Mouse (Mus musculus): ENCODE results near the gene Ttll5.

Ttll5 gene

GRCm38 (mm10) chr12:85848164-85848958, 23.9 kb downstream of the Ttll5 start:
- DNase-seq: no peak

- DNase-seq: no peak
Measured at GRCm38 (mm10) chr12:85850661-85851060, 26.2 kb downstream of the Ttll5 start.

- no peak for DNase-seq
Measured at GRCm38 (mm10) chr12:85853836-85854235, 29.4 kb downstream of the Ttll5 start.

DNA sequence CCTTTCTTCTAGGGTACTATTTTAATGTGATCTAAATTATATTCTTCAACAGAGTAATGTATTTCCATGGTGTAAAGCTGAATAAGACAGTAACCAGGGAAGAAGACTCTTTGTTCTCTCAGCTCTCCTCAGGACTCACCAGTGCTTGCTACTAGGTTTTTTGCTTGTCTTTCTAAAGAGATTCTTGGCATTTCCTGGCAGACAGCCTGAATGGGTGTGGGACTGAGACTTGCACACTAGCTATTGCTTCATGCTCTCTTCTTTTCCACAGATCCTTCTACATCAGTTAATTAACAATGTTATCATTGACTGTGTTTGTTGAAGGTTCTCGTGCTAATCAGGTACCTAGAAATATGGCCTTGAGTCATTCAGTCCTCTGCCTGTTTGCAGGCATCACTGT, 29.8 kb downstream of the Ttll5 start:
- DNase-seq: no peak

DNA sequence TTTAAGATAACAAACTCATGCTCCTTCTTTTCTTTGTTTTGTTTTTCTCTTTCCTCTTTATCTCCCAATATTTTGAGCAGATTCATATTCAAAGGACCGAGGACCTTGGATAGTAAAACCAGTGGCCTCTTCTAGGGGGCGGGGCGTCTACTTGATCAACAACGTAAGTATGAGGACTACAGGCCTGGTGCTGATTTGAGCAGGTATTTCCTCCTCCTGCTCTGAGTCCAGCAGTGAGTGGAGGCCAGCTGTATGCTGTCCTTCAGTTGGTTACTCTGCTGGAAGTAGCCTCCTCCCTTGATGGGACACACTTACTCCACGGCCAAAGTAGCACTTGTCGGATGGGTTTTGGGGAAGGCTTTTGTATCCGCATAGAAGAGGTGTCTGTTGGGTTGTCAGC, 32.8 kb downstream of the Ttll5 start:
- no peak for DNase-seq

GRCm38 (mm10) chr12:85859111-85859510, 34.7 kb downstream of the Ttll5 start:
- no peak for DNase-seq

DNA sequence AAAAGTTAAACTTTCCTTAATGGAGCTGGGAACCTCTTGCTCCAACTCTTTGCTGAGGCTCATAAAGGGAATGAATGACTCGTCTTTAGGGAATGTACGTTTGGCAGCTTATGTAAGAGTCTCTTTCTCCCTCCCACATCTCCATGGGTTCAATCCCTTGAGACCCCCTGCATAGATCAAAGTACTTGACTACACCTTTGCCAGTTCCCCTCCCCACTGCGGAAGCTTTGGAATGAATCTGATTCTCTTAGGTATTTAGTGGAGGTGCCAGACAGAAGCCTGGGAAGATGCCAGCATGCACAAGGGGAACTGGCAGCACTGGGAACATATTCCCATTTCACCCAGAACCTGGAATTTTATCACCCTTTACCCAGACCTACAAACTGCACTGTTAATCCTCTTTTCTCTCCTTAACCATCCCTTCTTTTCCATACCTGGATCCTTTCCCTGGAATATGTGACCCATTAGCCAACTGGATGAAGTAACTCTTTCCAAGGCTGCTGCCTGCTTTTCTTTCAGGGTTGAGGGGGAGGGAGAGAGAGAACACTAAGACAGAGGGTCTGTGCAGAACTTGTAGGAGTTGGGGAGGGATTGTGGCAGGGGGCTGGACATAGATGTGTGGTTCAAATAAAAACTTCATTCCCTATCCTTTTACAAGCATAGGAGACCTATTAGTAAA, 35.2 kb downstream of the Ttll5 start:
- DNase-seq: peak; percentile 15

GRCm38 (mm10) chr12:85862514-85862913, 38.1 kb downstream of the Ttll5 start:
- peak; percentile 6 for DNase-seq

DNA sequence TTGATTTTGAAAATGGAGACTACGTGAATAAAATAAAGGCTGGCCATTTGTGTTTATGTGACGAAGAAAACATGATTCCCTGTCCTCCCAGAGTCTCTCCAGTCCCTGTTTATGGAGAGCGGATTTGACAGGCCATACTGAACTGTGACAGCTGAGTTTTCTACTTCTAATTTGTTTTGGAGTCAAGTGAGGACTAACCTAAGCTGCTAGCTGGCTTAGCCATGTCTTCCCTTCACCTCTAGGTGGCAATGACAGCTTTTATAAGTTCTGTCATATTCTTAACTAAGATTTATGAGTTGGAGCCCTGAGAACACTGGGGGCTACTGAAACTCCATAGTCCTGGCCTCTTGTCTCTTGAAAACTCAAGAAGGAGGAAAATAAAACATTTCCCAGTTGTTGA, 41.1 kb downstream of the Ttll5 start:
- no peak for DNase-seq

DNA sequence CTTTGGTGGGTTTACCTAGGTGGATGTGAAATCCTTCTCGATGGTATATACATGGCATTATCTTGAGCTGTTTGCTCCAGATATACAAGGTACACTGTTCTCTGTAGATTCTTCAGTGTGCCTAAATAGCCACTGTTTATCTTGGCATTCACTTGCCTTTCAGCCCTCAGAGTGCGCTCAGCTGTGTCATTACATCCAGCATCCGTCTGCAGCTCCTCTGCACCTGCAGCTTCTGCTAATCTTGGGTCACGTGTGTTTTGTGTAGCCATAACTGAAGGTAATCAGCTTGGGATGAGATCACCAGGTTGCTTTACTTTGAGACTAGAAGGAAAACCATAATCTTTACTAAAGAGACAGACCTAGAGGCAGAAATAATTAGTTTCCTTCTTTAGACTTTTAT, 42.2 kb downstream of the Ttll5 start:
- DNase-seq: no peak

DNA sequence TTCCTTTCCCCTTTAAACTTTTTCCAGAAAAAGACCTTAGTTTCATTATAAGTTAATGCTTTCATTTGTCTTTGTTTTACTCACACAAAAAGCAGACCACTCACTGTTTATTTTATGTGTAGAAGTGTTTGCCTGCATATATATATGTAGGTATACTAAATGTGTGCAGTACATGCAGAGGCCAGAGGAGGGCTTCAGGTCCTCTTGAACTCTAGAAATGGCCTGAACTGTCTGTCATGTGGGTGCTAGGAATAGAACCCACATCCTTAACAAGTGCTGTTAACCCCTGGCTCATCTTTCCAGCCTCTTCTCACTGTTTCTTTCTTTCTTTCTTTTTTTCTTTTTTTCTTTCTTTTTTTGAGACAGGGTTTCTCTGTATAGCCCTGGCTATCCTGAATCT, 42.7 kb downstream of the Ttll5 start:
- DNase-seq: no peak

DNA sequence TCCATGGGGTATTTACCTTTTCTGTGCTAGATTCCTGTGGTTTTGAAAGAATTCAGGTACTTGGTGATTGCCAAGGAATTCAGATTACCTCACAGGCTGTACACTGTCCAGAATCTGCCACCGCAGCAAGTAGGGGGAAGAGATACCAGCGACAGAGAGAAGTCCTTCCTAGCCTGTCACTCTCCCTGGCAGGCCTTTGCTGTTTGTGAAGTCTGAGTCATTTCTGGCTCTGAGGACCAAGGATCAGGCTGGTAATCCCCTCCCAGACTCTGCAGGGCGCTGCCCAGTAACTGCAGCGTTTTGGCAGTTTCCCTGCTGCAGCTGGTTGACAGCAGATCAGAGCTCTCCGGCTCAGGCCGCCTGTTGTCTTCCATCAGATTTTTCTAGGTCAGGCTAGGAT, 45.0 kb downstream of the Ttll5 start:
- peak; percentile 17 for DNase-seq

DNA sequence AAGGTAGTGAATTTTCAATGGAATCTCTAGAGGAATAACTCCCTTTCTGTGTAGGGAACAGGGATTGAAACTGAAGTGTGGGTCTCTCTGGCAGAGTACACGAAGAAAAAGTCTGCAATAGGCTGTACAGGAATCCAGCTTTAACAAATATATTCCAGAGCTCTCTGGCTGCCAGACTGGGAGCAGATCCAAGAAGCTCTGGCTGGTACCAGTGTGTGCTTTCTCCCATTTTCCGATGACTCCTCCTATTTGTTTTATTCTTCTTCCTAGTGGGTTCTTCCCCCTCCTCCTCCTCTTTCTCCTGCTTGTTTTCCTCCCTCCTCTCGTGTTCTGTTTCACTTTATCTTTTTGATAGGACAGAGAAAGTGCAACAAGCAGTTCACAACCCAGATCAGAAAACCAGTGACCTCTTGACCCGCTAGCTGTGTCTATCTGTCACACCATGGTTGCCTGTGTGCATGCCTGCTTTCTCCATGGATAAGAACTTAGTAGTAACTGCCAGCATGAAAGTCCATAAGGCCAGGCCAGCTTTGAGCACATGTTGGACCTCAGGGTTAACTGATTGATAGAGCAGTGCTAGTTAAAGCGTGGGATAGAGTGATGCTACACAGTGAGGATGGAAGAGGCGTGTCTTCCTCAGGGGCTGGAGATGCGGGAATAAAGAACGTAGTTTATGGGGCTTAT, 55.3 kb downstream of the Ttll5 start:
- DNase-seq: peak; percentile 60

DNA sequence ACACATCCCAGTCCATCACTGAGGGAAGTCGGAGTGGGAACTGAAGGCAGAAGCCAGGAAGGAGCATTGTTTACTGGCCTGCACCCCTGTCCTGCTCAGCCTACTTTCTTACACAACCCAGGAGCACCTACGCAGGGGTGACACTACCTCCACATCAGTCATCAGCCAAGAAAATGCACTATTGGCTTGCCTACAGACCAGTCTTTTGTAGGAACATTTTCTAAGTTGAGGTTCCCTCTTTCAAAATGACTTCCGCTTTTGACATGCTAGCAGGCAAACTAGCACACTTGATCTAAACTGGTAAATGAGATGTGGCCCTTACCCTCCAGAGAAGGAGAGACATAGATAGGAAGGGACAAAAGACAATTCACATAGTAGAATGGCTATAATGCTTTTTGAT, 60.6 kb downstream of the Ttll5 start:
- DNase-seq: no peak

DNA sequence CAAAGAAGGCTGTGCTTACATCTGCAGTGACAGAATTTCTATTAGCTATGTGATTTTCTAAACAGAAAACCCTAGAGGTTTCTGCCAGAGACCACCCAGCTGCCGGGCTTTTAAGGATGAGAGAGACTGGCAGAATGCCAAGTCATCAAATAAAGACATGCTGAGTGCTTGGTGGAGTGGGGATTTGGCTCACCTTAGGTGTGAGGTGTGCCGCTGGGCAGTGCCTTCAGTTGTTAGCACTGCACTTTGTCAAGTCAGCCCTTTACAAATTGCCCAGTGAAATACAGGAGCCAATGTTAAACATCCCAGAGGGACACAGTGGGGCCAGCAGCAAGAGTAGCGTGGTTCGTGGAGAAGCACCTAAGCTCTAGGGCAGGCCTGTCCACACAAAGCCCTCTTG, 65.6 kb downstream of the Ttll5 start:
- DNase-seq: no peak

- no peak for DNase-seq
Measured at GRCm38 (mm10) chr12:85903986-85904385, 79.5 kb downstream of the Ttll5 start.

DNA sequence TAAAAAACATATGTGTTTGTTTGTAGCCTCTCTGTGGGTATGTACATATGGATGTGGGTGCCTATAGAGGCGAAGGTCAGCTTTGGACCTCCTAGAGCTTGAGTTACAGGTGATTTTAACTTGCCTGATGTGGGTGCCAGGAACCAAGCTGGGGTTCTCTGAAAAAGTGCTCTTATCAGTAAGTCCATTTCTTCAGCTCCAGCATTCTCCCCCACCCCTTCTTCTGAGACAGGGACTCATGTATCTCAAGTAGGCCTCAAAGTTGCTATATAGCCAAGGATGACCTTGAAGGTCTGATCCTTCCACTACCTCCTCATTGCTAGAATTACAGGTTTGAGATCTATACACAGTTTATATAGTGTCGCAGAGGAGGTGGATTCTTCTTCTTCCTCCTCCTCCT, 81.2 kb downstream of the Ttll5 start:
- DNase-seq: no peak

GRCm38 (mm10) chr12:85907896-85908295, 83.4 kb downstream of the Ttll5 start:
- DNase-seq: no peak

DNA sequence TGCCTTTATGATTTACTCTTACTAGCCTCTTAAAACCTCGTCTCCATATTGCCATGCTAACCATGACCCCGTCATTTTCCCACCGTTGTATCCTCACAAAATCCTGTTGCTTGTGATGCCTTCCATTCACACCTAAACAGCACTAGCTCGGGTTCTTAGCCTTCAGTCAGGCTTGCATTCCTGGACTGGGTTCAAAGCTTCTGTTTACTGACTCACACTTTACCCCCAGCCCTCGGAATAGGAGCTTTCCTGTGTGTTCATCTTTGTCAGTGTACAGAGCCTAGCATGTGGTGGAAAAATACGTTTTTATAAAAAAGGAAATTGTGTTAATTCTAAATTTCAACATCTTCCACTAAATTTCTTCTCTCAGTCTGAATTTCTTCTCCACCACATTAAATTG, 86.4 kb downstream of the Ttll5 start:
- DNase-seq: no peak

DNA sequence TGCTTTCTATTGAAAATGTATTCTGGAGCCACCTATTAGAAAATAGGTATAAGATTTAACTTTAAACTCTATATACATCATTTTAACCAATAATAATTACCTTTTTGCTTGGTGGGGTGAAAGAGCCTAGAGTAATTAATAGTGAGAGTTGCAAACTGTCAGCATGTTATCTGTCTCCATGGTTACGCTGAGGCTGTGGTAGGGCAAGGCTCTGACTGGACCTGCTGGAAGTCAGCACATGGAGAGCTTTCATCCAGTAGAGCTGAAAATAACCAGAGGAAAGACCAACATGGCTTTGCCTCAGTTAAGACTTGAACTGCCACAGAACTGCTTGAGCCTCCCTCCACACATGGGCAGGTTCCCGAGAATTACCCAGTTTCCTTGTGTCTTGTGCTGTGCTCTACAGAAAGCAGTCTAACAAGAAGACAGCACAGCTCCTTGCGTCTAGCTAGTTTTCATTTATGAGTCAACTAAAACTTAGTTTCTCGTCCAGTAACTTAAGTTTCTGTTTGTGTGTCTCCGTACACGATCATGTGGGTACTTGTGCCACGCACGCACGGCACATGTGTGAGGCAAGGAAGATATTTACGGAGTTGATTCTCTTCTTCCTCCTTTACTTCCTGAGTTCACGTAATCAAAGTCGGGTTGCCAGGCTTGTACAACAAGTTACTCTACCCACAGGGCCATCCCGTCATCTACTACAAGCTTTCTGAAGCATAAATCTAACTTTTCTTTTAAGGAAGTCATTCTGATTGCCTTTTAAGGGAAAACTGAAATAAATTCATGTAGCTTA, 88.4 kb downstream of the Ttll5 start:
- DNase-seq: no peak

GRCm38 (mm10) chr12:85926897-85927296, 102.4 kb downstream of the Ttll5 start:
- no peak for DNase-seq

DNA sequence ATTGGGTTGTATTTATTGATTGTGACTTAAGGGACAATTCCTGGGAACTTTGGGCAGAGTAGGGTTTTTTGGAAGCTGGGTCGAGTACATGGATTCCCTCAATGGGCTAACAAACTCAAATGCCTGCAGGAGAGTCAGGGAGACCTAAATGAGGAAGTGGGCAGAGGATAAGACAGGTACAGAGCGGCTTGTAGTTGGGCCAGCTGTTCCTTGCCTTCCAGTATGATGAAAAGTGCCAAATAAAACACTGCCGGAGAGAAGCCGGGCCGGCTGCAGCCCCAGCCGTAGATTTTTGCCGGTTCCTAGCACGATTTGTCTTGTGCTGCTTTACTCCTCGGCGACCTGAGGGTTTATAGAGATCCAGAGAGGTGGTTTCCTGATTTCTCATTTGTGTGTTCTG, 104.1 kb downstream of the Ttll5 start:
- DNase-seq: no peak

DNA sequence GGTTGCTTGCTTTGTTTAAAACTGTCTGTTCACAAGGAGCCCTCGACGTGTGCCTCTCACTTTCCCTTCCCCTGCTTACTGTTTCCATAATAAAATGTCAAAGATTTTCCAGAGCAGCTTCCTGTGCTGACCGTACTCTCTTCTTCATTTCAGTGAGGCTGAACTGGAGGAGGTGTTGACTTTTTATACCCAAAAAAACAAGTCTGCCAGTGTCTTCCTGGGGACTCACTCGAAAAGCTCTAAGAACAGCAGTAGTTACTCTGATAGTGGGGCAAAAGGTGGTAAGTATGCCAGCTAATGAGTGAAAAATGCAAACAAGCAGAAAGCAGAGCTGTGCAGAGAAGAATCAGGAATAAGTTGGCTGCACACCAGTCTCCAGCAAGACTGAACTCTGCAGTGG, 105.3 kb downstream of the Ttll5 start:
- DNase-seq: no peak

Measured in right cerebral cortex, postnatal 4 days (tissue).